Mouse (Mus musculus) hindbrain, embryonic 13.5 days (tissue): ENCODE data around the gene Mpdu1. TPM values are rescaled to one million over a fixed set of nuclear protein-coding genes. Genes with fewer than 3 reads are reported as not detected.

Experiments used
- microRNA counts: library from miRNA; unstranded; fragments of <30 nt; microRNA quantifications from one replicate; lab custom pipeline; 2016
- microRNA-seq: library from miRNA; unstranded; fragments of <30 nt; microRNA quantifications from one replicate; pipeline ENCODE4, GENCODE M21; 2016
- polyA plus RNA-seq: library from polyadenylated mRNA; unstranded; fragments of >200 nt; fragmentation: Nextera tagmentation; extraction: Ambion mirVana; gene quantifications from 2 replicates; pipeline ENCODE4 v1.2.1, GENCODE M21; 2015

The Mpdu1 gene
- polyA plus RNA-seq, 1 experiment from 2014 or later: 95.0 TPM

MicroRNAs encoded within 50 kb of the gene (microRNA counts, 519-probe panel; counts per million panel counts)
- microRNA mmu-miR-1934 (lab: Ali Mortazavi, UCI) (51.3 counts per million), microRNA mmu-miR-467f (lab: Ali Mortazavi, UCI) (3,598 counts per million, percentile 48 among the panel's probes with 10 or more counts)

Small RNA genes within 50 kb of the gene (microRNA-seq; reads per million reads assigned to microRNA genes)
- gene Mir1934: 1.6 reads per million
- gene Mir467f: not detected

Other genes with a start within 250 kb of the Mpdu1 start
- 50.6 and 51.3 TPM in 2 replicates for gene Kdm6b, start 249.0 kb downstream of the Mpdu1 start, polyA plus RNA-seq
- gene Dnah2, start 113.5 kb downstream of the Mpdu1 start, polyA plus RNA-seq: 2.1 and 2.7 TPM in 2 replicates
- 90.1 and 92.0 TPM in 2 replicates for gene Efnb3, start 102.4 kb downstream of the Mpdu1 start, polyA plus RNA-seq
- 23.0 and 24.2 TPM in 2 replicates for gene Wrap53, start 82.4 kb downstream of the Mpdu1 start, polyA plus RNA-seq
- gene Trp53, start 82.3 kb downstream of the Mpdu1 start, polyA plus RNA-seq: 76.3 and 78.1 TPM in 2 replicates
- gene Atp1b2, start 56.7 kb downstream of the Mpdu1 start, polyA plus RNA-seq: 27.6 and 29.7 TPM in 2 replicates
- not detected in 2 replicates for gene Shbg, start 44.7 kb downstream of the Mpdu1 start, polyA plus RNA-seq
- gene Sat2, start 40.6 kb downstream of the Mpdu1 start, polyA plus RNA-seq: 28.0 and 28.1 TPM in 2 replicates
- 40.5 and 52.0 TPM in 2 replicates for gene Fxr2, start 29.7 kb downstream of the Mpdu1 start, polyA plus RNA-seq
- gene Sox15, start 7.3 kb downstream of the Mpdu1 start, polyA plus RNA-seq: not detected in 2 replicates
- gene Cd68, start 3.5 kb upstream of the Mpdu1 start, polyA plus RNA-seq: 9.0 and 9.8 TPM in 2 replicates
- gene Eif4a1, start 9.8 kb upstream of the Mpdu1 start, polyA plus RNA-seq: 528 and 537 TPM in 2 replicates
- 94.7 and 95.9 TPM in 2 replicates for gene Senp3, start 19.4 kb upstream of the Mpdu1 start, polyA plus RNA-seq
- gene Tnfsf13, start 23.1 kb upstream of the Mpdu1 start, polyA plus RNA-seq: 0.36 and 0.53 TPM in 2 replicates
- gene Tnfsf12, start 33.2 kb upstream of the Mpdu1 start, polyA plus RNA-seq: 1.8 and 3.6 TPM in 2 replicates
- gene Tnfsfm13, start 33.5 kb upstream of the Mpdu1 start, polyA plus RNA-seq: 0.98 and 1.2 TPM in 2 replicates
- gene Polr2a, start 96.0 kb upstream of the Mpdu1 start, polyA plus RNA-seq: 18.8 and 20.4 TPM in 2 replicates
- 0.35 and 0.87 TPM in 2 replicates for gene Slc35g3, start 99.3 kb upstream of the Mpdu1 start, polyA plus RNA-seq
- gene Zbtb4, start 103.3 kb upstream of the Mpdu1 start, polyA plus RNA-seq: 3.2 TPM in 2 replicates
- gene Chrnb1, start 133.3 kb upstream of the Mpdu1 start, polyA plus RNA-seq: 1.5 and 2.6 TPM in 2 replicates
- gene Fgf11, start 139.2 kb upstream of the Mpdu1 start, polyA plus RNA-seq: 4.8 and 5.5 TPM in 2 replicates
- 1.1 TPM in 2 replicates for gene Tmem102, start 143.0 kb upstream of the Mpdu1 start, polyA plus RNA-seq
- gene Gm39566, start 152.7 kb upstream of the Mpdu1 start, polyA plus RNA-seq: not detected in 2 replicates
- 0.10 TPM in 1 of 2 replicates, not detected in the other for gene Spem2, start 155.8 kb upstream of the Mpdu1 start, polyA plus RNA-seq
- gene Spem1, start 159.5 kb upstream of the Mpdu1 start, polyA plus RNA-seq: 0.70 and 0.81 TPM in 2 replicates
- 21.4 and 22.0 TPM in 2 replicates for gene Nlgn2, start 175.1 kb upstream of the Mpdu1 start, polyA plus RNA-seq
- 368 and 374 TPM in 2 replicates for gene Tmem256, start 175.9 kb upstream of the Mpdu1 start, polyA plus RNA-seq
- 51.7 and 53.7 TPM in 2 replicates for gene Plscr3, start 183.7 kb upstream of the Mpdu1 start, polyA plus RNA-seq
- gene Tnk1, start 196.1 kb upstream of the Mpdu1 start, polyA plus RNA-seq: 0.13 and 0.23 TPM in 2 replicates
- not detected in 2 replicates for gene Tmem95, start 215.4 kb upstream of the Mpdu1 start, polyA plus RNA-seq
- gene Kctd11, start 218.8 kb upstream of the Mpdu1 start, polyA plus RNA-seq: 2.0 and 2.5 TPM in 2 replicates
- 0.17 and 0.52 TPM in 2 replicates for gene Acap1, start 232.9 kb upstream of the Mpdu1 start, polyA plus RNA-seq
- gene 2810408A11Rik, start 238.3 kb upstream of the Mpdu1 start, polyA plus RNA-seq: 10.3 and 11.7 TPM in 2 replicates
- 18.8 and 22.6 TPM in 2 replicates for gene Neurl4, start 238.4 kb upstream of the Mpdu1 start, polyA plus RNA-seq